Mouse (Mus musculus) C2C12 (cell line): ENCODE data around the gene Phospho1.

Experiments
- CEBPB ChIP-seq: IDR thresholded peaks from one replicate; pipeline ENCODE4 v1.6.1; 2011; ENCODE audit warnings: low read depth, mild to moderate bottlenecking, control low read depth, moderate library complexity
- CTCF ChIP-seq: IDR thresholded peaks from one replicate; pipeline ENCODE4 v1.5.1; 2011; ENCODE audit not compliant: control insufficient read depth, insufficient read depth, insufficient read length
- FOSL1 ChIP-seq: IDR thresholded peaks from one replicate; pipeline ENCODE4 v1.8.0; 2011; ENCODE audit warnings: mild to moderate bottlenecking, low read length; ENCODE audit not compliant: poor library complexity, insufficient read depth, severe bottlenecking
- MAX ChIP-seq: IDR thresholded peaks from one replicate; pipeline ENCODE4 v1.6.1; 2011; ENCODE audit warnings: mild to moderate bottlenecking, control low read depth
- MYOD1 ChIP-seq: IDR thresholded peaks from one replicate; pipeline ENCODE4 v1.6.1; 2011; ENCODE audit warnings: low read depth; ENCODE audit not compliant: control insufficient read depth, insufficient read length
- MYOG ChIP-seq: IDR thresholded peaks from one replicate; pipeline ENCODE4 v1.6.1; 2011; ENCODE audit not compliant: control insufficient read depth, insufficient read length; ENCODE audit errors: extremely low read depth
- USF1 ChIP-seq: IDR thresholded peaks from one replicate; pipeline ENCODE4 v1.6.1; 2011; ENCODE audit warnings: low read depth, mild to moderate bottlenecking, control low read depth, moderate library complexity

DNA sequence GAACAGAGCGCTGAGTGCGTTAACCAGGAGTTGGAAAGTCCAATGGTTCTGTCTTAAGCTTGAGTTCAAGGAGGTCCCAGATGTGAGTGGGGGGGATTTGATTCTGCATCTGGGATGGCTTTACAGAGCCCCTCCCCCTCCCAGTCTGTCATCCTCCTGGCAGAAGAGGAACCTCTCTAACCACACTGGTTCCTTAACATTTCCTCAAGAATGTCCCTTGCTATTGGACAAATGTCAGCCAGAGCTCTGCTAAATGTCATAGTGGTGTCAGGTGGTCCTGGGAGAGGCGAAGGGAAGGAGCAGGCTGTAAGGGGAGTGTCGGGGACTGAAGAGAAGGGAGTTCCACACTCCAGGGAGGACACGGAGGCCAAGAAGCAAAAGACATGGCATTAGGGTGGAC is 18.7 kb downstream of the Phospho1 start:
- no peak for TF ChIP-seq MAX
- no peak for TF ChIP-seq CTCF
- TF ChIP-seq USF1: no peak
- no peak for TF ChIP-seq CEBPB
- TF ChIP-seq MYOD1: no peak
- TF ChIP-seq MYOG: no peak
- TF ChIP-seq FOSL1: no peak
